Mouse (Mus musculus) c-Kit-negative CD71-positive TER-119-positive erythroid progenitor cells, embryonic 14.5 days (primary cell): Measurements from ENCODE around the gene Fxyd5.

Experiments
- DNase-seq: peaks from one replicate; pipeline ENCODE4 v3.0.0-alpha.2; 2013; ENCODE audit warnings: low read depth, low spot score

The Fxyd5 gene

GRCm38 (mm10) chr7:31041023-31041407 is 1.3 kb downstream of the Fxyd5 start:
- no peak for DNase-seq

- no peak for DNase-seq
Observed at GRCm38 (mm10) chr7:31040281-31041022, 1.8 kb downstream of the Fxyd5 start.

GRCm38 (mm10) chr7:31039011-31039410 is 3.3 kb downstream of the Fxyd5 start:
- no peak for DNase-seq

GRCm38 (mm10) chr7:31037675-31038074 is 4.6 kb downstream of the Fxyd5 start:
- DNase-seq, result no peak

GRCm38 (mm10) chr7:31036917-31037316 is 5.4 kb downstream of the Fxyd5 start:
- DNase-seq, result no peak

- no peak for DNase-seq
Observed at GRCm38 (mm10) chr7:31035291-31035690, 7.0 kb downstream of the Fxyd5 start.

GRCm38 (mm10) chr7:31034789-31035188 is 7.5 kb downstream of the Fxyd5 start:
- DNase-seq, result no peak

GRCm38 (mm10) chr7:31033409-31034165 is 8.7 kb downstream of the Fxyd5 start:
- no peak for DNase-seq

- DNase-seq, result no peak
Observed at GRCm38 (mm10) chr7:31031731-31032130, 10.6 kb downstream of the Fxyd5 start.

- DNase-seq, result no peak
Observed at GRCm38 (mm10) chr7:31030717-31031116, 11.6 kb downstream of the Fxyd5 start.

- no peak for DNase-seq
Observed at GRCm38 (mm10) chr7:31028609-31029008, 13.7 kb downstream of the Fxyd5 start.

GRCm38 (mm10) chr7:31017104-31017901 is 25.0 kb downstream of the Fxyd5 start:
- DNase-seq, result no peak

- no peak for DNase-seq
Observed at GRCm38 (mm10) chr7:31012971-31013370, 29.3 kb downstream of the Fxyd5 start.

GRCm38 (mm10) chr7:31008889-31009288 is 33.4 kb downstream of the Fxyd5 start:
- DNase-seq, result no peak

- no peak for DNase-seq
Observed at GRCm38 (mm10) chr7:31008175-31008574, 34.1 kb downstream of the Fxyd5 start.

GRCm38 (mm10) chr7:31007775-31008174 is 34.5 kb downstream of the Fxyd5 start:
- DNase-seq, result no peak

- no peak for DNase-seq
Observed at GRCm38 (mm10) chr7:31002650-31003049, 39.6 kb downstream of the Fxyd5 start.

GRCm38 (mm10) chr7:31000505-31001020 is 41.7 kb downstream of the Fxyd5 start:
- DNase-seq, result no peak

- DNase-seq, result no peak
Observed at GRCm38 (mm10) chr7:30996491-30996890, 45.8 kb downstream of the Fxyd5 start.

GRCm38 (mm10) chr7:30993986-30994385 is 48.3 kb downstream of the Fxyd5 start:
- no peak for DNase-seq

GRCm38 (mm10) chr7:30992148-30992547 is 50.1 kb downstream of the Fxyd5 start:
- DNase-seq, result no peak
